In the genomic region with DNA sequence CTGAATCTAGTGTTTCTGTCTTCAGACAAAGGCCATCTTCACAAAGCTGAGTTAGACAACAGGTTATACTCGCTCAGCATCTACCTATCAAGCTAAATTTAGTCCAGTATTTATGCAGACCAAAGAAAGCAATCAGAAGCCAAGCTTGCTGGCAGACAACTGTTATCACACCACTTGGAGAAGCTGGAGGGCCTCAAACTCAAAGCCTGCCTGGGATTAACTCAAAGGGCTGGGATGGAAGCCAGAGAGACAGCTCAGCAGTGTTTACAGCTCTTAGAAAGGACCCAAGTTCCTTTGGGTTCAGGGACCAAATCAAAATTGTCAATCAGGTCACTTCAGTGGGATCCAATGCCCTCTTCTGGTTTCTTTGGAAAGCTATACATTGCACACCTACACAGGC, we compare ENCODE assay signal across 18 mouse cellular contexts. TPM values are rescaled to one million over a fixed set of nuclear protein-coding genes. Genes with fewer than 3 reads are reported as not detected.
DNase-seq lines count a peak whose midpoint lies in the region; ATAC-seq and TF ChIP-seq lines count a peak whose summit lies in the region.
"Had no signal": no experiment of that assay in that cellular context is flagged by ENCODE, and none has a peak within 500 bp of the region (broad histone marks: within the 10 kb centered on the region; RNA-seq: fewer than 3 reads in every experiment).

No protein-coding gene starts in this region.

- H3K27me3 ChIP-seq in midbrain, embryonic 14.5 days (ENCODE audit: control insufficient read depth, insufficient read depth, low read length): no peaks in the 10 kb centered on the region
- no peaks in the 10 kb centered on the region for H3K27me3 ChIP-seq in midbrain, embryonic 11.5 days (ENCODE audit: control insufficient read depth, insufficient read depth, low read length)
- no peaks in the 10 kb centered on the region for H3K27me3 ChIP-seq in heart, embryonic 15.5 days
- H3K27me3 ChIP-seq: CH12.LX; liver, embryonic 13.5 days; neural tube, embryonic 13.5 days had no signal

- no peak overlapping the region for H3K4me2 ChIP-seq in midbrain, embryonic 14.5 days (ENCODE audit: low read length)
- no peak overlapping the region for H3K4me2 ChIP-seq in midbrain, embryonic 11.5 days
- H3K4me2 ChIP-seq in heart, embryonic 15.5 days: no peak overlapping the region
- H3K4me2 ChIP-seq: liver, embryonic 13.5 days; neural tube, embryonic 13.5 days had no signal

- no peaks in the 10 kb centered on the region for H3K9me3 ChIP-seq in midbrain, embryonic 14.5 days (ENCODE audit: control insufficient read depth, low read length)
- H3K9me3 ChIP-seq in midbrain, embryonic 11.5 days (ENCODE audit: control insufficient read depth, low read length): no peaks in the 10 kb centered on the region
- no peaks in the 10 kb centered on the region for H3K9me3 ChIP-seq in heart, embryonic 15.5 days (replicated peaks)
- H3K9me3 ChIP-seq: embryonic facial prominence, embryonic 10.5 days; limb, embryonic 10.5 days; liver, embryonic 13.5 days; neural tube, embryonic 13.5 days had no signal

- 0 out of 2 replicates have a peak, but pooled peaks cover 3% of the 10 kb centered on the region for H3K36me3 ChIP-seq in midbrain, embryonic 14.5 days (ENCODE audit: control insufficient read depth, insufficient read depth, low read length)
- no peaks in the 10 kb centered on the region for H3K36me3 ChIP-seq in midbrain, embryonic 11.5 days (ENCODE audit: control insufficient read depth, insufficient read depth, low read length)
- H3K36me3 ChIP-seq in heart, embryonic 15.5 days: peaks cover 16% of the 10 kb centered on the region

- no peak overlapping the region for H3K27ac ChIP-seq in midbrain, embryonic 14.5 days (replicated peaks; ENCODE audit: low read depth, low read length)
- no peak overlapping the region for H3K27ac ChIP-seq in midbrain, embryonic 11.5 days (ENCODE audit: low read depth, low read length)
- H3K27ac ChIP-seq in heart, embryonic 15.5 days: peak overlapping the region; percentile 58
- H3K27ac ChIP-seq in layer of hippocampus, adult 2 months: no peak overlapping the region
- H3K27ac ChIP-seq: embryonic facial prominence, embryonic 10.5 days; limb, embryonic 10.5 days; liver, embryonic 13.5 days; neural tube, embryonic 13.5 days had no signal

- DNase-seq in heart, adult 8-10 months (ENCODE audit: low spot score): peak; percentile 26
- no peak for DNase-seq in heart, adult 11 months
- peak; percentile 9 for DNase-seq in midbrain, embryonic 14.5 days
- no peak for DNase-seq in midbrain, embryonic 11.5 days (ENCODE audit: low spot score, missing footprints)
- no peak for DNase-seq in layer of hippocampus, adult 2 months (ENCODE audit: low spot score in 2 of 2)
- DNase-seq: adrenal gland, postnatal 25 days; kidney, adult 9 months; liver, embryonic 13.5 days; right cerebral cortex, postnatal 25 days had no signal

- no peaks in the 10 kb centered on the region for H3K4me1 ChIP-seq in midbrain, embryonic 14.5 days (ENCODE audit: control insufficient read depth, insufficient read depth, low read length)
- H3K4me1 ChIP-seq in midbrain, embryonic 11.5 days (ENCODE audit: control insufficient read depth, insufficient read depth, low read length): no peaks in the 10 kb centered on the region
- peaks cover 17% of the 10 kb centered on the region for H3K4me1 ChIP-seq in heart, embryonic 15.5 days (replicated peaks)
- H3K4me1 ChIP-seq: embryonic facial prominence, embryonic 10.5 days; limb, embryonic 10.5 days; neural tube, embryonic 13.5 days had no signal

- no peak for TF ChIP-seq CTCF in layer of hippocampus, adult 2 months (conservative IDR thresholded peaks at IDR 0.05)

- no peak overlapping the region for H3K4me3 ChIP-seq in midbrain, embryonic 14.5 days (replicated peaks; ENCODE audit: low read depth, low read length)
- H3K4me3 ChIP-seq in midbrain, embryonic 11.5 days (ENCODE audit: low read depth, low read length): no peak overlapping the region
- no peak overlapping the region for H3K4me3 ChIP-seq in heart, embryonic 15.5 days
- no peak overlapping the region for H3K4me3 ChIP-seq in layer of hippocampus, adult 2 months
- H3K4me3 ChIP-seq: embryonic facial prominence, embryonic 10.5 days; erythroblast, embryonic 14.5 days; limb, embryonic 10.5 days; liver, embryonic 13.5 days; neural tube, embryonic 13.5 days had no signal

- H3K9ac ChIP-seq in midbrain, embryonic 14.5 days (replicated peaks; ENCODE audit: low read length): no peak overlapping the region
- no peak overlapping the region for H3K9ac ChIP-seq in midbrain, embryonic 11.5 days (ENCODE audit: low read length)
- no peak overlapping the region for H3K9ac ChIP-seq in heart, embryonic 15.5 days
- H3K9ac ChIP-seq: liver, embryonic 13.5 days; neural tube, embryonic 13.5 days had no signal

- WGBS in midbrain, embryonic 14.5 days: 88% methylated on average over 1 of the region's 1 CpGs
- WGBS in midbrain, embryonic 11.5 days: 89% methylated on average over 1 of the region's 1 CpGs
- 32% methylated on average over 1 of the region's 1 CpGs for WGBS in heart, embryonic 15.5 days

- no peak for ATAC-seq in midbrain, embryonic 14.5 days (ENCODE audit: low FRiP score, low TSS enrichment)
- ATAC-seq in midbrain, embryonic 11.5 days (ENCODE audit: low FRiP score): no peak
- ATAC-seq in heart, embryonic 15.5 days (replicated peaks; ENCODE audit: insufficient number of reproducible peaks, insufficient read depth, low FRiP score, low read depth): peak; percentile 80
- no peak for ATAC-seq in granulocyte monocyte progenitor cell, adult 5-6 weeks (replicated peaks; ENCODE audit: poor library complexity, severe bottlenecking)
- ATAC-seq: inflammation-experienced regulatory T-cells, adult 6 months had no signal

RNA-seq across cellular contexts. Expression of a gene that starts 48.8 kb away (rescaled TPM):
- total RNA-seq in heart, adult 8-10 months (2022): under 1 TPM; 0.08 to 0.29 (median 0.16) TPM
- 0.11 and 0.16 TPM in 2 replicates for polyA plus RNA-seq in midbrain, embryonic 14.5 days (2014; fragmentation: Nextera tagmentation; extraction: Ambion mirVana)
- polyA plus RNA-seq in midbrain, embryonic 11.5 days (2014; fragmentation: Nextera tagmentation; extraction: Ambion mirVana): 0.08 and 0.10 TPM in 2 replicates
- 0.05 and 0.08 TPM in 2 replicates for polyA plus RNA-seq in heart, embryonic 15.5 days (2015; fragmentation: Nextera tagmentation; extraction: Ambion mirVana)
- under 1 TPM; 0.71 to 0.74 TPM for total RNA-seq in layer of hippocampus, adult 2 months (2021)
- total RNA-seq in granulocyte monocyte progenitor cell, adult 5-6 weeks (2014; fragmentation: Nextera tagmentation): not detected in 2 replicates
- total RNA-seq in granulocyte monocyte progenitor cell, adult 5-6 weeks (2017): not detected in 2 replicates
- total RNA-seq: CH12.LX; hematopoietic stem cell, adult 5-6 weeks had no signal
- polyA plus RNA-seq: erythroblast, embryonic 14.5 days; inflammation-experienced regulatory T-cells, adult 6 months; limb, embryonic 10.5 days; liver, embryonic 13.5 days; neural tube, embryonic 13.5 days had no signal

Comparison
In these comparisons a context has a peak if more than half of its experiments do, and no peak if none do; other contexts are left out.
1. DNase-seq: peak in heart, adult 8-10 months (single experiment) and midbrain, embryonic 14.5 days (single experiment); none in heart, adult 11 months (single experiment), midbrain, embryonic 11.5 days (single experiment) and layer of hippocampus, adult 2 months (0 of 2).